Mouse (Mus musculus) heart, postnatal 36 days (tissue): ENCODE data around the gene Aicda. TPM values are rescaled to one million over a fixed set of nuclear protein-coding genes. Genes with fewer than 3 reads are reported as not detected.
"Not testable (repeated sequence)": the region's sequence is repeated elsewhere in the genome, so short reads cannot be mapped to it uniquely, and the experiment has no call there.

ENCODE experiments used
- DNase-seq, 2 experiments: peaks; one replicate each; pipeline ENCODE4 v3.0.0; 2021 to 2022
- intact Hi-C: fragments of 180-260 bp; cut with DNase I; formaldehyde crosslinking; loops from one replicate; pipeline ENCODE4 v1.15.1; 2025
- total RNA-seq, 2 experiments: library from RNA; stranded (reverse); gene quantifications; 2 replicates each; pipeline ENCODE4 v1.2.3; 2021

Aicda gene
- total RNA-seq, 2 experiments from 2014 or later: not detected

DNA sequence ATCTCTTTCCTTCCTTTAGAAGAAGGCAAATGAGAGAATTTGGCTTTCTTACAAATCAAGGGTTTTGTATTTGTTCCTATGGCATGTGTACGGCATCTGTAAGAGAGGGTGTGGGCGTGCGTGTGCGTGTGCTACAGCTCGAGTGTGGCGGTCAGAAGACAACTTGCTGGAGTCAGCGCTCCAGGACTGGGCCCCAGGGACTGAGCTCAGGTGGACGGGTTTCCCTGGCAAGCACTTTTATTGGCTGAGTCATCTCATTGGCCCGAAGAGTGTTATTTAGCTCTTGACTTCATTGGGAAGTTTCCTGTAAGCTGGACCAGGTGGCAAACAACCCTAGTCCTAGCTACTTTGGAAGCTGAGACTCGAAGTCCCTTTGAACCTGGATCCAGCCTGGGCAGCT lies 7.7 kb upstream of the Aicda start:
- DNase-seq: no peak
- intact Hi-C loops: no loop called here

DNA sequence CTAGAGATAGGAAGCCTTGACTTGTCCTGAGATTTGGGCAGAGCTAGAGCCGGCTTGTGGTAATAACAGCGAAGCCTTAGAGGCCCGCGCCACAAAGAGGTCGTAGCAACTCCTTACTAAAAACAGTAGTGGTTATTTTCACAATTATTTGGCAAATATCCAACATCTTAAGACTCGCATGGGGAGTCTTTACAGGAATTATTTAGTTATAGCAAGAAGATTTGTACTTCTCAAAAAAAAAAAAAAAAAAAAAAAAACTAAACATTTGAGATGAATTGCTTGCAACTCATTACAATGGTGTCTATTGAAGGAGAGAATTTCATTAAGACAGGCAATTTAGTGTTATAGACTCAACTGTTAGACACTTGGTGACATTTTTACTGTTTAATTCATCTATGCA lies 501 bp downstream of the Aicda start:
- intact Hi-C loops: no loop called here
- no peak for DNase-seq

DNA sequence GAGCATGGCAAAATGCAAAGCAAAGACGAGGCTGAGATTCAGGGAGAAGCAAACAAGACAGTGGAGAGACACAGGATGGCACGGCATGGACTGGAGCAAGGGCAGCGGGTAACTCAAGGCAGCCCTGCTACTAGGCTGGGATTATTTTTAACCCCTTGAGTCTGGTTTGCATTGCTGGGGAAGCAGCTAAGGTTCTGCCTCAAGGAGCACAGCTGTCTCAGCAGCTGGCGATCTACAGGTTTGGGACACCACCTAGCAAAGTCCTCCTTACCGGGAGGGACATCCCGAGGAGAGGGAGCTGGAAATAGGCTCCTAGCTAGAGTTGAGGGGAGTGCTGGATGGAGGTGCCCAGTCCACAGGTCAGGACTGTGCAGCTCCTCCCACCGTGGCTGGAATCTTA lies 1.7 kb downstream of the Aicda start:
- no peak for DNase-seq
- intact Hi-C loops: no loop called here

DNA sequence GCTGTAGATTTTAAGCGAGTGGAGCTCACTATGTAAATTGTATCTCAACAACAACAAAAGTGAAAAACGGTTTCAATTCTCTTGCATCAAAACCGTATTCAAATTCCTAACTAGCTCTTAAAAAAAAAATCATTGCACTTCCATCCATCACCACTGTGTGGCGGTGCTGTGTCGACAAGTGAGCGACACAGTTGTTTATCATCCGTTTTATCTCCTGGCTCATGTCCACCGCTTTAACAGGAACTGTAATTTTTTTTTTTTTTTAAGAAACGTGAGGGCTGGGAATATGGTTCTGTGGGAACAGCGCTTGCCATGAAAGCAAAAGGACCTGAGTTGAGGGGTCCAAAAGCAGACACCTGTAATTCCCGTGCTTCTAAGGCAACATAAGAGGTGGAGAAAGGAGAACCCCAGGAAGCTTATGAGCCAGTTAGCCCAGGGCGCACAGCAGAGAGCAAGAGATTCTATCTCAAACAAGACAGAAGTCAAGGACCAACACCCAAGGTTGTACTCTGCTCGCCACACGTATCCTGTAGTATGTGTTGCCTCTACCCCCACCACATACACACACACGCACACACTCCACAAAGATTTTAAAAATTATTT lies 3.5 kb downstream of the Aicda start:
- intact Hi-C loops: loop anchor here (2.0 kb wide), 1 partner anchor 76 kb away; no protein-coding TSS in a partner anchor

DNA sequence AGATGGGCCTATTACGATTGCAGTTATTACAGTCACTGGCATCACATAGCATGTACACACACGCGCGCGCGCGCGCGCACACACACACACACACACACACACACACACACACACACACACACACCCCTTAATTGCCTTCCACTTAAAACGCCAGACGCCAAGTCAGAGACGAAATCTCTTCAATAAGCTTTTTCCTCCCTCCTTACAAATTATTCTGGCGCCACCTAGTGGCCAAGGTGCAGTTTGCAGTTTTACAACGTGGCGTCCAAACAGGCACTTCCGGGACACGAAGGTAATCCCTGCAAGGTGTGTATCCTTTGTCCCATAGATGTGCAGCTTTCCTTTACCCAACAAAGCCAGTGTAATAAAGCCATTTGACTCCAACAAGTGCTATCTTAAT lies 6.8 kb downstream of the Aicda start:
- DNase-seq: peak; percentile 77 to 79
- intact Hi-C loops: no loop called here

More for the DNA sequence above, 3.5 kb downstream of the Aicda start:
- peak; percentile 64 to 72 for DNase-seq

DNA sequence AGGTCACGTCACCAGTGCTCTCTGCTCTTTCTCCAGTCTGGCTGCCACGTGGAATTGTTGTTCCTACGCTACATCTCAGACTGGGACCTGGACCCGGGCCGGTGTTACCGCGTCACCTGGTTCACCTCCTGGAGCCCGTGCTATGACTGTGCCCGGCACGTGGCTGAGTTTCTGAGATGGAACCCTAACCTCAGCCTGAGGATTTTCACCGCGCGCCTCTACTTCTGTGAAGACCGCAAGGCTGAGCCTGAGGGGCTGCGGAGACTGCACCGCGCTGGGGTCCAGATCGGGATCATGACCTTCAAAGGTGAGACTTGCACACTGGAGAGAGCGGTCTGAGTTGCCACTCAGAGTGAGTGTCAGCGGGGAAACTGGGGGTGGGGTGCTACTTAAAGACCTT lies 7.4 kb downstream of the Aicda start:
- intact Hi-C loops: no loop called here
- DNase-seq: no peak

DNA sequence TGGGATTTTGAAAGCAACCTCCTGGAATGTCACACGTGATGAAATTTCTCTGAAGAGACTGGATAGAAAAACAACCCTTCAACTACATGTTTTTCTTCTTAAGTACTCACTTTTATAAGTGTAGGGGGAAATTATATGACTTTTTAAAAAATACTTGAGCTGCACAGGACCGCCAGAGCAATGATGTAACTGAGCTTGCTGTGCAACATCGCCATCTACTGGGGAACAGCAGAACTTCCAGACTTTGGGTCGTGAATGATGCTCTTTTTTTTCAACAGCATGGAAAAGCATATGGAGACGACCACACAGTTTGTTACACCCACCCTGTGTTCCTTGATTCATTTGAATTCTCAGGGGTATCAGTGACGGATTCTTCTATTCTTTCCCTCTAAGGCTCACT lies 8.9 kb downstream of the Aicda start:
- intact Hi-C loops: loop anchor here (1.0 kb wide), 2 partner anchors 66 to 160 kb away; no protein-coding TSS in a partner anchor
- DNase-seq: peak; percentile 56 to 69

DNA sequence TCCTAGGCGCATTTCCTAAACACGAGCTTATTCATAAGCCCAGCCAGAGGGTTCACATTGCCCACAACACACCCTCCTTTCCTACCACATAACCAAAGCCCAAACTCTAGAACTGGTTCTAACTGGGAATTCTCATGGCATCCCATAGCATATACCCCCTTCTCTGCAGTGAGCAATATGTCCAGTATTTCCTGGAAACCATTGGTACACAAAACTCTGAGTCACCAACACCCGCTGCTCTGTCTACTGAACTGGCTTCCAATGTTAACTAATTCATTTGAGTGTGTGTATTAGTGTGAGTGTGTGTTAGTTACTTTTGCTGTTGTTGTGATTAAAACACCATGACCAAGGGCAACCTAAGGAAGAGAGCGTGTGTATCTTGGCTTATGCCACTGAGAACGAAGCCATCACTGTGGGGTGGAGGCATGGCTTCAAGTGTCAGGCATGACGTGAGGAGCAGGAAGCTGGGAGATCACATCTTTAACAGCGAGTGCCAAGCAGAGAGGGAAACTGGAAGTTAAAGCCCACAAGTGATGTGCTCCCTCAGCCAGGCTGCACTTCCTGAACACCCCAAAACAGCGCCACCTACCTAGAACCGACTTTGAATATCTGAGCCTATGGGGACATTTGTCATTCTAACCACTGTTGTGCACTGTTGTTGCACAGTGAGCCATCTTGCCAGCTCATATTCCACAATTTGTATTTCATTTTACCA lies 11.6 kb downstream of the Aicda start:
- intact Hi-C loops: no loop called here
- DNase-seq: no peak

DNA sequence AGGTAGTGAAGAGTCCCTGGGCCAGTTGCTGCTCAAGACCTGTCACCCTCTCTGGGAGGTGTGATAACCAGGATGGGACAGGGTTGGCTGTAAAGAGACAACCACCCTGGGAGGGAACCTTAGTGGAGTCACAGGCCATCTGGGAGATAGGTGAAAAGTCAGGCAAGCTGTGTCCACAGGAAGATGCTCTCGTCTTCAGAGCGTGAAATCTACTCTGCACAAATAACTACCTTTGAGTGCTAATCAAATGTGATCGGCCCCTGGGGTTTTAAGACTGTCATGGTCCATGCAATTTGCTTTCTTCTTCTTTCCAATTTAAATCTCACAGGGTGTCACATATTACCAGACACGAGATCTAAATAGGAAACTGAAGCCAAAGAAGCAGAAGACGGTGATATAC lies 15.5 kb downstream of the Aicda start:
- DNase-seq: no peak
- intact Hi-C loops: no loop called here

DNA sequence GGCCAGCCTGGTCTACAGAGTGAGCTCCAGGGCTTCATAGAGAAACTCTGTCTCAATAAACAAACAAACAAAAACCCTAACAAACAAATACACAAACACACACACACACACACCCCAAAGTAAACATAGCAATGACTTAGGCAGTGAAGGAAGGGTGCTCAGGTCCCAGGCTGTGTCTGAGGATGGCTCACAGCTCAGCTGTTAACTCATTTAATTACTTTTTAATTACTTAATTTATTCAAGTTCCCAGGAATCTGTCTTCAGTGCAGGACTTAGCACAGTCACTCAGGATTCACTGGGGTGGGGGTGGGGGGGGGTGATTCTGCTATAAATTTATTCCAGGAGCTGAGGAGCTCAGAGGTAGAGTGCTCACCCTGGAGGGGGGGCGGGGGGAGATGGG lies 16.2 kb downstream of the Aicda start:
- no peak for DNase-seq
- intact Hi-C loops: no loop called here

DNA sequence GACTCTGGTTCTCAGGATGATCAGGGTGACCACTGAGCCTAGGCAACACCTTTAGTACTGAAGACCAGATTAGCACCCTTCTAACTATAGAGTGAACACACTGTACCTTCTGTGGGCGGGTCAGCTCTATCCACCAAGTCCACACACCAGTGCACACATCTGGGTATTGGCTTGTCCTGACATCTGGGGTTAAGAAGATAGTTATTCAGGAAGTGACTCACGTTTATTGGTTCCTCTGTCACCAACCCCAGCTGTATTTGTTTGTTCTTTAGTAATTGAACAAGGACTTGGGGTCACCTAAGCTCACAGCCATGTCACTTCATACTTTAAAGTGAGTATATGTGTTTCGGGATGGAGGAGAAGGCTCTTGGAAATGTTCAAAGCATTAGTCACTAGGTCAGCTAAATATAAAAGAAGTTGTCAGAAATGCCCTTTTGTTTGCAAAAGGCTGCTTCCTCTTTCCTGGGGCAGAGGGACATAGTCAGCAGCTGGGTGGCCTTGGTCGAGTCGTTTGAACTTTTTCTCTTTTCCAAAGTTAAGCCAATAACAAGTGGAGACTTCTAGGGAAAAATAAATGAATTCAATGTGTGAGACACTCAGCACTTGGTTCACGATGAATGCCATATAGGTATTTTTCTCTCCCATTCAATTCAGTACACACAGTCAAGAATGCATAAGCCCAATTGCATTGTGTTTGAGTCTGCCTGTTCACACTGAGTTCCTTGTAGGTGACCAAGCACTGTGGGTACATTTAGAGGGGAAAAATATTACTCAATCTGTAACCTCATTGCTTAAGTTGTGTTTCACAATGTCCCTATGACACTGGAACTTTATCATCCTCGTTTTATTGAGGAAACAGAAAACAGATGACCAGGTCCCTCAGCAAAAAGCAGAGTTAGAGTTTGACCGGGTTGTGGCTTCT lies 17.4 kb downstream of the Aicda start:
- no peak for DNase-seq

DNA sequence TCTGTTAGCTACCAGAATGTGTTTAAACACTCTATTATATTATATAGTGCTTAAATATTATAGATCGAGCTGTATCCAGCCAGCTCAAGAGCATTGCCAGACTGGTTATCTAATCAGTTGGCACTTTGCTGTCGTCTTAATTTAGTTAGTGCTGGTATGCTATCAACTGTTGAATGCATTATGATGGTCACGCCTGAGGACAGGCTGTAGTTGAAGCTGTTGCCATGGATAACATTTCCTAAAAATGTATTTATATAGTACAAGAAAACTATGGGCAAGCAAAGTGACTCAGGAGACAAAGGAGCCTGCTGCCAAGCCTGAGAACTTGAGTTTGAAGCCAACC lies 18.0 kb downstream of the Aicda start:
- intact Hi-C loops: no loop called here
- DNase-seq: no peak

More for the DNA sequence above, 17.4 kb downstream of the Aicda start:
- intact Hi-C loops: no loop called here

DNA sequence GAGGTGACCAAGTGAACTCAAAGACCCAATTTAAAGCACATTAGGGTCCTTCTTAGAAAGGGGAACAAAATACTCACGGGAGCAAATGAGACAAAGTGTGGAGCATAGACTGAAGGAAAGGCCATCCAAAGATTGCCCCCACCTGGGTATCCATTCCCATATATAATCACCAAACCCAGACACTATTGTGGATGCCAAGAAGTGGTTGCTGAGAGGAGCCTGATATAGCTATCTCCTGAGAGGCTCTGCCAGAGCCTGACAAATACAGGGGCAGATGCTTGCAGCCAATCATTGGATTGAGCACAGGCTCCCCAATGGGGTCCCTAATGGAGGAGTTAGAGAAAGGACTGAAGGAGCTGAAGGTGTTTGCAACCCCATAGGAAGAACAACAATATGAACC lies 21.4 kb downstream of the Aicda start:
- intact Hi-C loops, DNase-seq: not testable (repeated sequence)

DNA sequence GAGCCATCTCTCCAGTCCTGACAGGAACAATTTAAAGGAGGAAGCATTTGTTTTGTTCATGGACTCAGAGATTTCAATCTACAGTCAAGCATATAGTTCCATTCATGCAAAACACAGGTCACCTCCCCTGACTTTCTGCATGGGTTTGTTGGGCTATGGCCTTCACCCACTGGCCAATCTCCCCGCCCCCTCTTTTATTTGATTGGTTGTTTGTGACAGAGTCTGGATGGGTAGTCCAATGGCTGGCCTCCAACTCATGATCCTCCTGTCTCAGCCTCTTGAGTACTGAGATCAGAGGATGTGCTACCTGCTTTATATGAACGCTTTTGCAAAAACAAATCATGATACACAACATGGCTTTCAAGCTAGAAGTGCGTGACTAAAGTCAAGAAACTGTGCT lies 23.4 kb downstream of the Aicda start:
- intact Hi-C loops: no loop called here
- no peak for DNase-seq

DNA sequence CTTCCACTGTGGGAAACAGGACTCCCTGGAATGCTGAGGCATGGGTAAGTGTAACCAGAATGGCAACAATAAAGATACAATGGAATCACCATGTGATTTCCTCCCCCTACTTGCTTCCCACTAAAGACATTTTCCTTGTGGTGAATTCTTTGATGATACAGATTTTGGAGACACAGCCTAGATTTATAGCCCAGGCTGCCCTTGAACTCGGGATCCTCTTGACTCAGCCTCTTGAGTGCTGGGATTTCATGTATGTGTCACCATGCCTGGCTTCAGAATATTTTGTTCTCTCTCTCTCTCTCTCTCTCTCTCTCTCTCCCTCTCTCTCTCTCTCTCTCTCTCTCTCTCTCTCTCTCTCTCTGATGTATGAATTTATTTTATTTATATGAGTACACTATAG lies 25.5 kb downstream of the Aicda start:
- intact Hi-C loops: no loop called here
- DNase-seq: no peak

DNA sequence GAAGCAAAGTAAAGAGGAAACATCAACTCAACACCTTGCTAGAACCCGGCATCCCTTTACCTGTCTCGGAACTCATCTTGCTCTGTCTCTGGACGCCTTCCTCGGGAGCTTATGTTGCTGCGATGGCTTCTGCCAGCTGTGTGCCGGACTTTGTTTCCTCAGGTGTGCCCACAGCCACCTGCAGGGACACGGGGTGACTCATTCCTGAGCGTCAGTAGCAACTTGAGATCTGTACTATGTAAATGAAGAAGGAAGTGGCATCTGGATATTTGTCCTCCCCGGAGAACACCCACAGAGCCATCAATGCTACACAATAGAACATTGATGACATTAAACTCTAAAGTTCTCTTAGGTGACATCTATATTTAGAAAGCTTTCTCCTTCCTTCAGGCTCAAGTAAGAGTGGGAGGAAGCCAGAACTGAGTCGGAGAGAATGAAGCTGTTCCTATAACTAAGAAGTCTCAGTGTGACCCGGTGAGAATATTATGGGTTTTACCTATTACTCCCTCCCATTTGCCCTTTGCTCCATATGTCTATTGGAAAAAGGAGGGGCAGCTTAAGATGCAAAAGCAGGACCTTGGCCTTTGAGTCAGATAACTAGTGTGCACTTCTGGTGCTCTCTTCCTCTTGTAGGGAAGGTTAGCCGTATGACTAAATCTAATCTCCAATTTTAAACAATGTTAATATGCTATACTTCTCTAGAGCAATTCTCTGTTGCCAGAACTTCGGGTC lies 37.6 kb downstream of the Aicda start:
- DNase-seq: no peak
- intact Hi-C loops: no loop called here

DNA sequence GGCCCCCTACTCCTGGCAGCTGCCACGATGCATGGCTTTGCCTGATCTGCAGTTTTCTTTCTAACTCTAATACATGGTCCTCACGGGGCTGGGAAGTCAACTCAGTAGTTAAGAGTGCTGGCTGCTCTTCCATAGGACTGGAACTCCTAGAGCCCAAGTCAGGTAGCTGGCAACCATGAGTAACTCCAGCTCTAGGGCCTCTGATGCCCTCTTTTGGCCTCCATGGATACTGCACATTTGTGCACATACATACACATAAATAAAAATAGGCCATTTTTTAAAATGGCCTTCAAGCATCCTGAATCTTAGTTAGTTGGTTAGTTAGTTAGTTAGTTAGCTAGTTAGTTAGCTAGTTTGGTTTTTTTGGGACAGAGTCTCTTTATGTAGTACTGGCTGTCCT lies 39.3 kb downstream of the Aicda start:
- intact Hi-C loops: no loop called here
- DNase-seq: no peak

DNA sequence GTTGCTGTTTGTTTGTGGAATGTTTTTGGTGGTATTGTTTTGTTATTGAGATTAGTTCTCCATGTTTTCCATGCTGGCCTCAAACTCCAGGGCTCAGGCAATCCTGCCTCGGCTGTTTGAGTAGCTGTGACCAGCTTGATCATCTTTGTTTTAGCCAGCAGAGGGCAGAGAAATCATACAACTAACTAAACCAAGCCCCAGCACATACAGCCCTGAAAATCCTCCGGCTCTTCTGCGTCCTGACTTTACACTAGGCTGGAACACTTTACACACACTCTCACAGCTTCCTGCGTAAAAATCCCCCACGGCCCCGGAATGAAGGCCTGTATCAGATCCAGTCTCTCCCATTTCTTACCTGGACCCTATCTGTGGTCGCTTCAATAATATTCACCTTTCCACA lies 42.0 kb downstream of the Aicda start:
- DNase-seq: no peak
- intact Hi-C loops: loop anchor here (1.0 kb wide), 1 partner anchor 38 kb away; no protein-coding TSS in a partner anchor

DNA sequence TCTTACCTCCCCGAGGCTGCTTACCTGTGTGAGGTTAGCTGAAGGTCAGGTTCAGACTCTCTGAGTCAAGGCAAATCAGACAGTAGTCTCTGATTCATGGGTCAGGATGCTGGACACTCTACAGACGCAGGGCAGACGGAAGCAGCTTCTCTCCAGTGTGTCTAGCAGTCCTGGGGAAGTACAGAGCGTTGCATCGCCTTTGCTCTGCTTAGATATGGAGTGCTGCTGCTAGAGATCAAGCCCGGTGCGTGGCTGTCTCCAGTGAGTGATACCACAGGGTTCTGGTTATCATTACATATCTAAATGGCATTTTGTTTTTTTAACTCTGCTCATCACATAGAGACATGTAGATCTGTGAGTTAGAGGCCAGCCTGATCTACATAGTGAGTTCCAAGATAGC lies 43.0 kb downstream of the Aicda start:
- intact Hi-C loops: no loop called here
- DNase-seq: no peak

DNA sequence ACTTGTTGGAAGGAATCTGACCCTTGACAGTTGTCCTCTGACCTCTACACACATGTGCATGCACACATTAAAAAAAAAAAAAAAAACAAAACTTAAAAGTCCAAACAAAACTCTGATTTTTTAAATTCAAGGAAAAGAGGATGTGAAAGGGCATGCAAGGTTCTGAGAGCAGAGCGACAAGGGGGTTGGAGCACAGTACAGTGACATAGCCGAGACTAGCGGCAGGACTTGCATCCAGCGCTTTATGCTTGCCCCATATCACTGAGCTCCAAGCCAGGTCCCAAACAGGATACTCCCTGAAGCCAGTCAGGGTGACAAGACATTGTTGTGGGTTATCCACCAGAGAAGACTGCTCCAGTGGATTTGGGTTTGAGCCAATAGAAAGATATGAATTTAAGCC lies 44.4 kb downstream of the Aicda start:
- intact Hi-C loops: no loop called here
- DNase-seq: no peak

DNA sequence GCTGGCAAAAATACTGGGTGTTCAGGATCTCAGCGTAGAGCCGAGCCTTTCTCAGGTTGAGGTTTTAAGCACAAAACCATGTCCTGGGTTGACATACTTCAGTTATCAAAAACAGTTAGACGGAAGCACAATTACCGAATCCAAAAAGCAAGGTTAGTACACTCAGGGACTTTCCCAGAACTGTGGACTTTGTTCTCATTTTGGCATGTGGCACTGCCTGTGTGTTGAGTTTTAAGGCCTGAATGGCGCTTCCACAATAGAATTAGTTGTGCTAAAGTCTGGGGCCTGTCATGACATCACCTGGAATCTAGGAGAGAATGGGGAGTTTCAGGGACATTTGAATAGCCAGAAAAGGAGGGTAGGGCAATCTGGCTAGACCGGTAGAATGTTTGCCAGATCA lies 44.8 kb downstream of the Aicda start:
- intact Hi-C loops: no loop called here

More for the DNA sequence above, 44.8 kb downstream of the Aicda start:
- DNase-seq: no peak
